Mouse (Mus musculus): ENCODE results near the gene Nkapl. TPM values are rescaled to one million over a fixed set of nuclear protein-coding genes. Genes with fewer than 3 reads are reported as not detected.
"Not testable (repeated sequence)": the region's sequence is repeated elsewhere in the genome, so short reads cannot be mapped to it uniquely, and the experiment has no call there.

Nkapl gene
- polyA plus RNA-seq, 1 experiment from 2014 or later, result 10.5 TPM

DNA sequence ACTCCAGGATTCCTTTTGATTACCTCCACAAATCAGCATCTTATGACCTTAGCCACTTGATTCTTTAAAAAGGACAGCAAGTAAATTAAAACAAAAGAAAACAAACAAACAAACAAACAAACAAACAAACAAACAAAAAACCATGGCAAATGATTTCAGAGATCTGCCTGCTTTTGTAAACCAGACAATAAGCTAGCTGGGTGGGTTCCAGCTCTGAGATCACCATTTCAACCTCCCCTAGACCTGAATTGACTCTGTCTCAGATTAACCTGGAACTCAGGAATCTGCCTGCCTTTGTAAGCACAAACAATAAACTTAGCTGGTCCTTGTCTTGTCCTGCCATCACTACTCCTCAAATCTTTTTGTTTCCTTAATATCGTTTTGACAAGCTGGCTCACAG is 18.6 kb upstream of the Nkapl start:
- Histone ChIP-seq H3K27ac (ENCODE audit: low read length) (no peak overlapping the region), H3K9ac (replicated peaks; ENCODE audit: low read depth) (no peak overlapping the region), H3K9me3 (ENCODE audit: low read length) (no peaks in the 10 kb centered on the region), H3K4me2 (replicated peaks; ENCODE audit: low read depth, low read length) (no peak overlapping the region), H3K36me3 (ENCODE audit: insufficient read depth, low read length) (no peaks in the 10 kb centered on the region), H3K27me3 (replicated peaks; ENCODE audit: insufficient read depth, low read length) (no peaks in the 10 kb centered on the region), H3K4me1 (ENCODE audit: insufficient read depth, low read depth, low read length) (no peaks in the 10 kb centered on the region), H3K4me3 (ENCODE audit: low read depth, low read length) (no peak overlapping the region)
- TF ChIP-seq EP300 (IDR thresholded peaks at IDR 0.05), result no peak
- TF ChIP-seq CTCF (IDR thresholded peaks at IDR 0.05), result no peak
- WGBS, result 88% methylated on average over 1 of the region's 1 CpGs
- ATAC-seq, result no peak
- no peak for DNase-seq (ENCODE audit: low spot score)

DNA sequence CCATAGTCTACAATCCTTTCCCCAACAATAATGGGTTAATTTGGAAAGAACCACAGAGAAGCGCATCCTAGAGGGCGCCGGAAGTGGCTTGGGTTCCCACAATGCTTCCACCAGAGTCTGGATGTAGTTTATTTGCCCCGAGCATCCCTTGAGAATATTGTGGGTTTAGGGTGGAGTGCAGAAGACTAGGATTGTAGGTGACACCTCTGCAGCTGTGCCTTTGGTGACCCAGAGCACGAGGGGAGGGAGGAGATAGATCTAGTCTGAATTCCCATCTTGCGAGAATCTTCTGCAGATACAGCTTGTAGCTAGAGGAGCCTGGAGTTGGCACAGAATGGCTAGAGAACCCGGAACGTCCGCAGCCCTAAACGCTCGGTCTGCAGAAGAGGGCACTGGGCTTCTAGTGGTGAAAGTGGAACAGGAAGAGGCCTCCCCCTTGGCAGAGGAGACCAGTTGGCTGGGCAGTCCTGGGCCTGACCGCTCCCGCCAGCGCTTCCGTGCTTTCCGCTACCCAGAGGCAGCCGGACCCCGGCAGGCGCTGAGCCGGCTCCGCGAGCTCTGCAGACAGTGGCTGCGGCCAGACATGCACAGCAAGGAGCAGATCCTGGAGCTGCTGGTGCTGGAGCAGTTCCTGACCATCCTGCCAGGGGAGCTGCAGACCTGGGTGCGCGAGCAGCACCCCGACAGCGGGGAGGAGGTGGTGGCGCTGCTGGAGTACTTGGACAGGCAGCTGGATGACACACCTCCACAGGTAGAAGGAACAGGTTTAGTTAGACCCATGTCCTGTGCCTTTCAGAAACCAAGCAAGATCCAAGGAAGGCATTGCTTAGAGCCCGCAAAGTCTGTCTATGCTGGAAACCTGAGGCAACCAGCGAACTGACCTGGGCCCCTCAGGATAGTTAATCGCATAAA is 10.7 kb upstream of the Nkapl start, which contains the start of the genes Zkscan4 and Gm10065:
Gene Zkscan4, plus strand, starts transcription at position 149 of the 912 bp plus-strand sequence.
Gene Gm10065, minus strand, starts transcription at position 683 of the 912 bp plus-strand sequence.
- ATAC-seq (peak; percentile 92), DNase-seq (ENCODE audit: low spot score) (peak; percentile 81)
- H3K27ac ChIP-seq (ENCODE audit: low read length), result peak within 1 kb of the TSS; percentile 76
- H3K36me3 ChIP-seq (ENCODE audit: insufficient read depth, low read length); H3K4me1 ChIP-seq (ENCODE audit: insufficient read depth, low read depth, low read length); H3K9me3 ChIP-seq (ENCODE audit: low read length); H3K27me3 ChIP-seq (replicated peaks; ENCODE audit: insufficient read depth, low read length): not testable (repeated sequence)
- WGBS, result 4% methylated on average over 21 of the region's 31 CpGs
- TF ChIP-seq EP300 (IDR thresholded peaks at IDR 0.05) (0 out of 2 replicates have a peak, but pooled peaks have one; percentile 14), CTCF (IDR thresholded peaks at IDR 0.05) (peak; percentile 51)
- H3K9ac ChIP-seq (replicated peaks; ENCODE audit: low read depth), result peak within 1 kb of the TSS; percentile 41
- H3K4me2 ChIP-seq (replicated peaks; ENCODE audit: low read depth, low read length), result peak within 1 kb of the TSS; percentile 74
- H3K4me3 ChIP-seq (ENCODE audit: low read depth, low read length), result peak within 1 kb of the TSS; percentile 51

DNA sequence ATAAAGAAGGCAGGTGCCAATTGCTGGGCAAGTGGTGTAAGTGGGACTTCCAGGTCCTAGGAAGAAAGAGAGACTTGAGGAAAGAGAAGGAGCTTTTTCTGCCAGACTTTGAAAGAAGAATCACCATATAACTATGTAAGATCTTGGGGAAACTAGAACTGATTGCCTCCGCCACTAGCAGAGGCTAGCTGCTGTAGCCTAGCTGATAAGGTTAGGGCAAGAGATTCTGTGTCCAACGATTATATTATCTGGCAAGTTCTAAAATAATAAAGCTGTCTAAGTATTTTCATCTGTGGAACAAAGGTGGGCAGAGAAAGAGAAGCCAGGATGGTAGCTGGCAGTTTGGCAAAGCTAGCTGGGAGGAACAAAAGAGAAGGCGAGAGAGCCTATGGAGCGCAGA is 4.1 kb upstream of the Nkapl start:
- ATAC-seq, result no peak
- WGBS, result 44% methylated on average over 4 of the region's 4 CpGs

GRCm38 (mm10) chr13:21469097-21469496 is 788 bp upstream of the Nkapl start:
- H3K4me3 ChIP-seq (ENCODE audit: low read depth, low read length), result no peak overlapping the region
- no peaks in the 10 kb centered on the region for H3K4me1 ChIP-seq (ENCODE audit: insufficient read depth, low read depth, low read length)
- H3K27me3 ChIP-seq (replicated peaks; ENCODE audit: insufficient read depth, low read length), result no peaks in the 10 kb centered on the region

More for the DNA sequence above, 4.1 kb upstream of the Nkapl start:
- Histone ChIP-seq H3K27ac (ENCODE audit: low read length) (no peak overlapping the region), H3K4me2 (replicated peaks; ENCODE audit: low read depth, low read length) (no peak overlapping the region), H3K27me3 (replicated peaks; ENCODE audit: insufficient read depth, low read length) (no peaks in the 10 kb centered on the region), H3K4me1 (ENCODE audit: insufficient read depth, low read depth, low read length) (no peaks in the 10 kb centered on the region), H3K4me3 (ENCODE audit: low read depth, low read length) (no peak overlapping the region), H3K36me3 (ENCODE audit: insufficient read depth, low read length) (no peaks in the 10 kb centered on the region), H3K9me3 (ENCODE audit: low read length) (no peaks in the 10 kb centered on the region), H3K9ac (replicated peaks; ENCODE audit: low read depth) (no peak overlapping the region)
- TF ChIP-seq EP300 (IDR thresholded peaks at IDR 0.05) (no peak), CTCF (IDR thresholded peaks at IDR 0.05) (no peak)
- no peak for DNase-seq (ENCODE audit: low spot score)

GRCm38 (mm10) chr13:21467336-21467735 is 973 bp downstream of the Nkapl start:
- no peak overlapping the region for H3K4me3 ChIP-seq (ENCODE audit: low read depth, low read length)
- no peak for DNase-seq (ENCODE audit: low spot score)

More at GRCm38 (mm10) chr13:21469097-21469496, 788 bp upstream of the Nkapl start:
- Histone ChIP-seq H3K4me2 (replicated peaks; ENCODE audit: low read depth, low read length) (peak overlapping the region; percentile 91; the same call in 1 of the 2 replicates), H3K27ac (ENCODE audit: low read length) (no peak overlapping the region), H3K36me3 (ENCODE audit: insufficient read depth, low read length) (no peaks in the 10 kb centered on the region), H3K9me3 (ENCODE audit: low read length) (no peaks in the 10 kb centered on the region), H3K9ac (replicated peaks; ENCODE audit: low read depth) (no peak overlapping the region)
- WGBS, result 26% methylated on average over 9 of the region's 9 CpGs
- no peak for TF ChIP-seq EP300 (IDR thresholded peaks at IDR 0.05)
- TF ChIP-seq CTCF (IDR thresholded peaks at IDR 0.05), result no peak
- ATAC-seq (peak; percentile 29), DNase-seq (ENCODE audit: low spot score) (no peak)

DNA sequence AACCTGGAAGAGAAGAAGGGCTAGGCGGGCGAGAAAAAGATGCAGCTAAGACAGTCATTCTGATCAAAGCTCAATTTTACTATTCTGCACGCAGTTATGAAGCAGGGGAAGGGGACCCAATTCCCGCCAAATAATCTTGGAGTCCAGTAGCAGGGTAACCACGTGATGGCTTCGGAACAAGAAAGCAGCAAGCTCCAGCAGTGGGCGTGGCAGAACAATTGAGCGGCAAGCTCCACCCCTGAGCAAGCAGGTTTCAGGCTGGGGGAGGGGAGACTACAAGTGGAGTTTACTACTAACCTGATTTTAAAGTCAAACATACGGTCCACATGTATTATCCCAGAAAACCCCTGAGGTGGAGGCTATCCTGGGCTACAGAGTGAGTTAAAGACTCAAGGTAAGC is 5.8 kb downstream of the Nkapl start:
- DNase-seq (ENCODE audit: low spot score); H3K4me3 ChIP-seq (ENCODE audit: low read depth, low read length); ATAC-seq; H3K4me1 ChIP-seq (ENCODE audit: insufficient read depth, low read depth, low read length); H3K4me2 ChIP-seq (replicated peaks; ENCODE audit: low read depth, low read length); H3K27me3 ChIP-seq (replicated peaks; ENCODE audit: insufficient read depth, low read length); H3K9me3 ChIP-seq (ENCODE audit: low read length); H3K9ac ChIP-seq (replicated peaks; ENCODE audit: low read depth); H3K36me3 ChIP-seq (ENCODE audit: insufficient read depth, low read length); H3K27ac ChIP-seq (ENCODE audit: low read length): not testable (repeated sequence)
- WGBS, result 50% methylated on average over 9 of the region's 9 CpGs

More at GRCm38 (mm10) chr13:21467336-21467735, 973 bp downstream of the Nkapl start:
- Histone ChIP-seq H3K9me3 (ENCODE audit: low read length) (no peaks in the 10 kb centered on the region), H3K27me3 (replicated peaks; ENCODE audit: insufficient read depth, low read length) (no peaks in the 10 kb centered on the region), H3K9ac (replicated peaks; ENCODE audit: low read depth) (no peak overlapping the region), H3K4me2 (replicated peaks; ENCODE audit: low read depth, low read length) (no peak overlapping the region), H3K4me1 (ENCODE audit: insufficient read depth, low read depth, low read length) (no peaks in the 10 kb centered on the region), H3K27ac (ENCODE audit: low read length) (no peak overlapping the region), H3K36me3 (ENCODE audit: insufficient read depth, low read length) (no peaks in the 10 kb centered on the region)
- 88% methylated on average over 10 of the region's 10 CpGs for WGBS
- ATAC-seq, result no peak
- TF ChIP-seq EP300 (IDR thresholded peaks at IDR 0.05) (no peak), CTCF (IDR thresholded peaks at IDR 0.05) (no peak)
